Mouse (Mus musculus) CH12.LX (cell line): ENCODE data around the gene Cwc25. TPM values are rescaled to one million over a fixed set of nuclear protein-coding genes. Genes with fewer than 3 reads are reported as not detected.

Experiments
- DNase-seq: peaks from one replicate; pipeline ENCODE4 v3.0.0-alpha.2; 2013; ENCODE audit errors: extremely low read depth
- H3K27ac ChIP-seq: 2 replicates; pipeline ENCODE4 v1.5.1; 2012; ENCODE audit warnings: low read depth, mild to moderate bottlenecking, control low read depth, moderate library complexity; ENCODE audit not compliant: insufficient read depth
- H3K27me3 ChIP-seq: replicated peaks from 2 replicates; pipeline ENCODE3; 2012; ENCODE audit warnings: inconsistent platforms
- H3K36me3 ChIP-seq, 2 experiments: replicated peaks in 1 of 2; 2 replicates each; pipeline versions ENCODE3 to v1.6.1; 2012; ENCODE audit warnings: inconsistent platforms in 1 of 2, low read length in 1 of 2, mild to moderate bottlenecking in 1 of 2, mixed read lengths in 1 of 2, moderate library complexity in 1 of 2; ENCODE audit not compliant: control insufficient read depth in 1 of 2, insufficient read depth in 1 of 2
- H3K4me1 ChIP-seq, 2 experiments: 2 replicates each; pipeline ENCODE4 v1.6.1; 2012; ENCODE audit warnings: inconsistent platforms in 1 of 2, moderate library complexity in 1 of 2; ENCODE audit not compliant: insufficient read depth in 2 of 2, control insufficient read depth in 1 of 2
- H3K4me2 ChIP-seq: 2 replicates; pipeline ENCODE4 v1.6.1; 2012; ENCODE audit warnings: low read depth, mild to moderate bottlenecking, control low read depth; ENCODE audit not compliant: poor library complexity, insufficient read depth, severe bottlenecking
- H3K4me3 ChIP-seq, 3 experiments: fragments of 150-350 bp in 1 of 3; sonication (generic) in 1 of 3; replicated peaks in 1 of 3; 2 replicates each; pipeline versions ENCODE3 to v1.5.1; 2011 to 2012; ENCODE audit warnings: low read depth in 2 of 3, low read length in 2 of 3, mild to moderate bottlenecking in 2 of 3, moderate library complexity in 2 of 3, control low read depth in 1 of 3, improper control_type of control experiment in 1 of 3, inconsistent platforms in 1 of 3, mixed read lengths in 1 of 3; ENCODE audit not compliant: poor library complexity in 1 of 3
- H3K79me2 ChIP-seq: replicated peaks from 2 replicates; pipeline ENCODE4 v1.6.1; 2012; ENCODE audit warnings: mild to moderate bottlenecking, moderate library complexity; ENCODE audit not compliant: control insufficient read depth, poor library complexity, insufficient read depth, severe bottlenecking; ENCODE audit errors: extremely low read depth
- H3K9ac ChIP-seq: 2 replicates; pipeline ENCODE4 v1.6.1; 2012; ENCODE audit warnings: low read depth, mild to moderate bottlenecking, control low read depth, moderate library complexity; ENCODE audit not compliant: insufficient read depth
- H3K9me3 ChIP-seq: replicated peaks from 2 replicates; pipeline ENCODE3; 2012; ENCODE audit warnings: low read length, inconsistent platforms, mixed read lengths
- BHLHE40 ChIP-seq: IDR thresholded peaks from 2 replicates; pipeline ENCODE4 v1.6.1; 2011; ENCODE audit warnings: mild to moderate bottlenecking, low read depth, low read length, improper control_type of control experiment
- CHD1 ChIP-seq: IDR thresholded peaks from 2 replicates; pipeline ENCODE4 v1.6.1; 2012; ENCODE audit warnings: low read depth, low read length, improper control_type of control experiment, inconsistent platforms
- E2F4 ChIP-seq: IDR thresholded peaks from 2 replicates; pipeline ENCODE4 v1.6.1; 2011; ENCODE audit warnings: low read depth, low read length, improper control_type of control experiment; ENCODE audit not compliant: insufficient replicate concordance
- ETS1 ChIP-seq: conservative IDR thresholded peaks from 2 replicates; pipeline ENCODE4 v1.6.1; 2012; ENCODE audit warnings: low read depth, mild to moderate bottlenecking, inconsistent platforms, low read length, improper control_type of control experiment, moderate library complexity
- GABPA ChIP-seq: IDR thresholded peaks from 2 replicates; pipeline ENCODE4 v1.6.1; 2012; ENCODE audit warnings: low read depth, low read length, improper control_type of control experiment, inconsistent platforms; ENCODE audit not compliant: insufficient replicate concordance
- IRF4 ChIP-seq: IDR thresholded peaks from 2 replicates; pipeline ENCODE4 v1.6.1; 2014; ENCODE audit warnings: low read depth, mild to moderate bottlenecking, inconsistent platforms, low read length, improper control_type of control experiment
- JUN ChIP-seq: IDR thresholded peaks from 2 replicates; pipeline ENCODE4 v1.6.1; 2011; ENCODE audit warnings: low read depth, mild to moderate bottlenecking, low read length, improper control_type of control experiment, moderate library complexity; ENCODE audit not compliant: insufficient read depth
- KAT2A ChIP-seq: IDR thresholded peaks from 2 replicates; pipeline ENCODE4 v1.6.1; 2012; ENCODE audit warnings: low read length, improper control_type of control experiment, inconsistent platforms; ENCODE audit not compliant: insufficient replicate concordance
- MAFK ChIP-seq: IDR thresholded peaks from 2 replicates; pipeline ENCODE4 v1.6.1; 2011; ENCODE audit warnings: low read length, improper control_type of control experiment; ENCODE audit not compliant: insufficient replicate concordance
- MAX ChIP-seq: IDR thresholded peaks from 2 replicates; pipeline ENCODE4 v1.6.1; 2011; ENCODE audit warnings: low read length, improper control_type of control experiment
- MEF2A ChIP-seq: IDR thresholded peaks from 2 replicates; pipeline ENCODE4 v1.6.1; 2014; ENCODE audit warnings: low read depth, mild to moderate bottlenecking, inconsistent platforms, low read length, improper control_type of control experiment, borderline replicate concordance
- NELFE ChIP-seq: IDR thresholded peaks from 2 replicates; pipeline ENCODE4 v1.6.1; 2011; ENCODE audit warnings: low read depth, low read length, improper control_type of control experiment
- NRF1 ChIP-seq: IDR thresholded peaks from 2 replicates; pipeline ENCODE4 v1.6.1; 2014; ENCODE audit warnings: low read depth, mild to moderate bottlenecking, inconsistent platforms, low read length, improper control_type of control experiment, moderate library complexity
- POLR2A ChIP-seq: IDR thresholded peaks from 2 replicates; pipeline ENCODE4 v1.6.1; 2011; ENCODE audit warnings: low read depth, mild to moderate bottlenecking, improper control_type of control experiment, low read length
- RAD21 ChIP-seq: IDR thresholded peaks from 2 replicates; pipeline ENCODE4 v1.6.1; 2011; ENCODE audit warnings: low read depth, mild to moderate bottlenecking, low read length, improper control_type of control experiment, moderate library complexity
- SIN3A ChIP-seq: IDR thresholded peaks from 2 replicates; pipeline ENCODE4 v1.6.1; 2012; ENCODE audit warnings: low read length, improper control_type of control experiment, inconsistent platforms
- SMC3 ChIP-seq: IDR thresholded peaks from 2 replicates; pipeline ENCODE4 v1.6.1; 2011; ENCODE audit warnings: low read depth, low read length, improper control_type of control experiment
- TBP ChIP-seq: conservative IDR thresholded peaks from 2 replicates; pipeline ENCODE4 v1.6.1; 2011; ENCODE audit warnings: low read depth, low read length, improper control_type of control experiment
- UBTF ChIP-seq: IDR thresholded peaks from 2 replicates; pipeline ENCODE4 v1.6.1; 2012; ENCODE audit warnings: low read depth, mild to moderate bottlenecking, inconsistent platforms, low read length, improper control_type of control experiment, moderate library complexity
- USF2 ChIP-seq: conservative IDR thresholded peaks from 2 replicates; pipeline ENCODE4 v1.6.1; 2011; ENCODE audit warnings: low read depth, low read length, improper control_type of control experiment
- ZKSCAN1 ChIP-seq: IDR thresholded peaks from 2 replicates; pipeline ENCODE4 v1.6.1; 2012; ENCODE audit warnings: low read depth, inconsistent platforms, low read length, improper control_type of control experiment, borderline replicate concordance
- ZMIZ1 ChIP-seq: IDR thresholded peaks from 2 replicates; pipeline ENCODE4 v1.6.1; 2012; ENCODE audit warnings: low read depth, mild to moderate bottlenecking, inconsistent platforms, low read length, improper control_type of control experiment
- ZNF384 ChIP-seq: IDR thresholded peaks from 2 replicates; pipeline ENCODE4 v1.6.1; 2012; ENCODE audit warnings: low read depth, low read length, improper control_type of control experiment, inconsistent platforms
- dilution Hi-C: fragments of 300-500 bp; cut with MboI; formaldehyde crosslinking; loops from 2 replicates; pipeline ENCODE4 v1.14.3; 2020; ENCODE audit warnings: low sequenced_read_pairs; ENCODE audit not compliant: extremely low pct_unique_long_range_greater_than_20kb, extremely low pct_ligation_motif_present
- in situ Hi-C: fragments of 300-500 bp; cut with MboI; formaldehyde crosslinking; loops from 3 replicates; pipeline ENCODE4 v1.14.3; 2019; ENCODE audit warnings: low sequenced_read_pairs, low pct_ligation_motif_present, low pct_unique_long_range_greater_than_20kb, mixed read lengths
- polyA plus RNA-seq: library from polyadenylated mRNA; unstranded; fragments of >175 nt; gene quantifications from 2 replicates; pipeline ENCODE4 v1.2.1, GENCODE M21; 2012; ENCODE audit warnings: low read depth; ENCODE audit not compliant: insufficient read length
- total RNA-seq, 2 experiments: library from RNA; depleted of rRNA; stranded (reverse); fragments of 300-350 nt in 1 of 2; fragments of >200 nt in 1 of 2; gene quantifications; 2 replicates each; pipeline ENCODE4 v1.2.3; 2012 to 2014

The Cwc25 gene
- total and polyA plus RNA-seq, 3 experiments: 16.7 to 21.5 (median 19.6) TPM

- Histone ChIP-seq H3K4me2 (no peak overlapping the region), H3K4me3 (no peak overlapping the region), H3K4me1 (peaks cover 33 to 76% of the 10 kb centered on the region in 2 experiments), H3K36me3 (peaks cover 5 to 45% of the 10 kb centered on the region in 2 experiments), H3K79me2 (no peaks in the 10 kb centered on the region), H3K9me3 (no peaks in the 10 kb centered on the region), H3K9ac (no peak overlapping the region), H3K27ac (no peak overlapping the region), H3K27me3 (no peaks in the 10 kb centered on the region)
- in situ Hi-C loops: no loop called here
- no peak for TF ChIP-seq SMC3
- no peak for TF ChIP-seq MAX
- TF ChIP-seq RAD21: no peak
- TF ChIP-seq JUN: no peak
- TF ChIP-seq UBTF: no peak
- no peak for TF ChIP-seq E2F4
- no peak for TF ChIP-seq IRF4
- TF ChIP-seq MEF2A: no peak
- TF ChIP-seq TBP: no peak
- TF ChIP-seq KAT2A: no peak
- no peak for TF ChIP-seq BHLHE40
- no peak for TF ChIP-seq SIN3A
- no peak for TF ChIP-seq ETS1
- dilution Hi-C loops: no loop called here
- DNase-seq: no peak
Measured at GRCm38 (mm10) chr11:97804841-97805661, 38.7 kb upstream of the Cwc25 start.

- dilution Hi-C loops: no loop called here
- Histone ChIP-seq H3K4me1 (peaks cover 27 to 64% of the 10 kb centered on the region in 2 experiments), H3K27me3 (no peaks in the 10 kb centered on the region)
Measured at GRCm38 (mm10) chr11:97803847-97804246, 37.5 kb upstream of the Cwc25 start.

More at GRCm38 (mm10) chr11:97803847-97804246, 37.5 kb upstream of the Cwc25 start:
- Histone ChIP-seq H3K9ac (no peak overlapping the region), H3K79me2 (no peaks in the 10 kb centered on the region), H3K36me3 (peaks cover 5 to 34% of the 10 kb centered on the region in 2 experiments), H3K27ac (no peak overlapping the region), H3K4me3 (no peak overlapping the region), H3K4me2 (no peak overlapping the region), H3K9me3 (no peaks in the 10 kb centered on the region)
- DNase-seq: no peak
- no peak for TF ChIP-seq SIN3A
- TF ChIP-seq ZMIZ1: no peak
- no peak for TF ChIP-seq ETS1
- TF ChIP-seq MAFK: no peak
- TF ChIP-seq BHLHE40: no peak
- no peak for TF ChIP-seq GABPA
- TF ChIP-seq POLR2A: no peak
- no peak for TF ChIP-seq ZNF384
- TF ChIP-seq IRF4: no peak
- TF ChIP-seq JUN: no peak
- TF ChIP-seq ZKSCAN1: no peak
- TF ChIP-seq USF2: no peak
- TF ChIP-seq CHD1: no peak
- no peak for TF ChIP-seq NRF1
- TF ChIP-seq NELFE: no peak
- in situ Hi-C loops: no loop called here
